Mouse (Mus musculus) C2C12 (cell line): ENCODE data around the gene Ubash3a. TPM values are rescaled to one million over a fixed set of nuclear protein-coding genes. Genes with fewer than 3 reads are reported as not detected.

ENCODE experiments used
- H3K27me3 ChIP-seq: one replicate; pipeline ENCODE4 v1.6.1; 2011; ENCODE audit not compliant: control insufficient read depth, insufficient read depth, insufficient read length
- H3K36me3 ChIP-seq: one replicate; pipeline ENCODE4 v1.6.1; 2011; ENCODE audit not compliant: control insufficient read depth, insufficient read depth
- H3K4me3 ChIP-seq: one replicate; pipeline ENCODE4 v1.5.1; 2011; ENCODE audit warnings: mild to moderate bottlenecking, control low read depth; ENCODE audit not compliant: poor library complexity, insufficient read depth, severe bottlenecking
- H3K79me2 ChIP-seq: one replicate; pipeline ENCODE4 v1.6.1; 2011; ENCODE audit not compliant: control insufficient read depth, insufficient read depth
- H3K79me3 ChIP-seq: one replicate; pipeline ENCODE4 v1.6.1; 2011; ENCODE audit warnings: low read depth, control low read depth
- H3ac ChIP-seq: one replicate; pipeline ENCODE3; 2011; ENCODE audit warnings: low read depth; ENCODE audit not compliant: control insufficient read depth, insufficient read length
- CEBPB ChIP-seq: IDR thresholded peaks from one replicate; pipeline ENCODE4 v1.6.1; 2011; ENCODE audit warnings: low read depth, mild to moderate bottlenecking, control low read depth, moderate library complexity
- CTCF ChIP-seq: IDR thresholded peaks from one replicate; pipeline ENCODE4 v1.5.1; 2011; ENCODE audit not compliant: control insufficient read depth, insufficient read depth, insufficient read length
- FOSL1 ChIP-seq: IDR thresholded peaks from one replicate; pipeline ENCODE4 v1.8.0; 2011; ENCODE audit warnings: mild to moderate bottlenecking, low read length; ENCODE audit not compliant: poor library complexity, insufficient read depth, severe bottlenecking
- MAX ChIP-seq: IDR thresholded peaks from one replicate; pipeline ENCODE4 v1.6.1; 2011; ENCODE audit warnings: mild to moderate bottlenecking, control low read depth
- MYOD1 ChIP-seq: IDR thresholded peaks from one replicate; pipeline ENCODE4 v1.6.1; 2011; ENCODE audit warnings: low read depth; ENCODE audit not compliant: control insufficient read depth, insufficient read length
- MYOG ChIP-seq: IDR thresholded peaks from one replicate; pipeline ENCODE4 v1.6.1; 2011; ENCODE audit not compliant: control insufficient read depth, insufficient read length; ENCODE audit errors: extremely low read depth
- USF1 ChIP-seq: IDR thresholded peaks from one replicate; pipeline ENCODE4 v1.6.1; 2011; ENCODE audit warnings: low read depth, mild to moderate bottlenecking, control low read depth, moderate library complexity
- polyA plus RNA-seq: library from polyadenylated mRNA; unstranded; fragments of >200 nt; fragmentation: generic; extraction: Trizol; gene quantifications from one replicate; pipeline ENCODE4 v1.2.1, GENCODE M21; 2012; ENCODE audit warnings: missing spikeins

Gene Ubash3a
- polyA plus RNA-seq, 1 experiment: not detected

GRCm38 (mm10) chr17:31264372-31264771 lies 56.7 kb downstream of the Ubash3a start:
- Histone ChIP-seq H3K79me2 (no peaks in the 10 kb centered on the region), H3ac (no peak overlapping the region), H3K79me3 (no peaks in the 10 kb centered on the region), H3K36me3 (no peaks in the 10 kb centered on the region), H3K4me3 (no peak overlapping the region), H3K27me3 (peaks cover 25% of the 10 kb centered on the region)
- no peak for TF ChIP-seq CTCF
- no peak for TF ChIP-seq FOSL1
- no peak for TF ChIP-seq MAX
- TF ChIP-seq MYOD1: no peak

DNA sequence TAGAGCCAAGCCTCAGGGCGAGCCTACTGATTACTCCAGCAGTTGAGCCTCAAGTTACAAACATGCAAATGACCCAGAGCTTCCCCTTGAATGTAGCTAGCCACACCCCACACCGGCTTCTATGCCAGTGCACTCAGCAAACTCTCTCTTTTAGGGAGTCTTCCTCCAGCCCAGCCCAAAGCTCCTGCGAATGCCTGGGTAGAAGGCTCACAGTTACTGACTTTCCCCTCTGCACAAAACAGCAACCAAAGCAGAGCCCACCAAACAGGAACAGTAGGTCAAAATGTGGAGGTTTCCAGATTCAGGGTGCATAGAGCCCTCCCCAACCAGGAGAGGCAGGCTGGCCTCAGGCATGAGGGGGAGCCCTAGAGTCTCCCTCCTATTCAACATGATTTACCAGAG lies 57.5 kb downstream of the Ubash3a start:
- no peaks in the 10 kb centered on the region for H3K36me3 ChIP-seq
- no peak for TF ChIP-seq CTCF
- no peak for TF ChIP-seq MYOD1
- TF ChIP-seq FOSL1: no peak
- no peak for TF ChIP-seq MYOG
- H3K79me2 ChIP-seq: no peaks in the 10 kb centered on the region

DNA sequence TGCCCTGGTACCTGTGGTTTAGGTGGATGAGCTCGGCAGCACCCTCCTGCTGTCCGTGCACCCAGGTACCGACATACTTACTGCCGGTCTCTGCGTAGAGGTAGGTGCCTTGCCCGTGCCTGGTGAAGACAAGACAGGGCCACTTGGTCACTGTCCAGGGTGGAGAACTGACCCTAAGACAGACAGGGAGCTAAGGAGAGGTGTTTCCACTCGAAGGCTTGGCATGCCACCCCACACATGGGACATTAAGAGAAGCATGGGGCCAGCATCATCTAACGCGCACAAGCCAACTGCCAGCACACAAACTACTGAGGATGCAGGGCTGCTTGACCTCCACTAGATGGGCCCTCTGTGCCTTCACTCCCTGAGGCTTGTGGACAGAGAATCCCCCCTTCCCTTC lies 58.2 kb downstream of the Ubash3a start:
- TF ChIP-seq USF1 (no peak), CTCF (no peak), MYOG (no peak), FOSL1 (no peak), MAX (no peak), CEBPB (no peak), MYOD1 (no peak)

More for the DNA sequence above, 57.5 kb downstream of the Ubash3a start:
- Histone ChIP-seq H3ac (no peak overlapping the region), H3K79me3 (no peaks in the 10 kb centered on the region), H3K4me3 (no peak overlapping the region), H3K27me3 (peaks cover 25% of the 10 kb centered on the region)

DNA sequence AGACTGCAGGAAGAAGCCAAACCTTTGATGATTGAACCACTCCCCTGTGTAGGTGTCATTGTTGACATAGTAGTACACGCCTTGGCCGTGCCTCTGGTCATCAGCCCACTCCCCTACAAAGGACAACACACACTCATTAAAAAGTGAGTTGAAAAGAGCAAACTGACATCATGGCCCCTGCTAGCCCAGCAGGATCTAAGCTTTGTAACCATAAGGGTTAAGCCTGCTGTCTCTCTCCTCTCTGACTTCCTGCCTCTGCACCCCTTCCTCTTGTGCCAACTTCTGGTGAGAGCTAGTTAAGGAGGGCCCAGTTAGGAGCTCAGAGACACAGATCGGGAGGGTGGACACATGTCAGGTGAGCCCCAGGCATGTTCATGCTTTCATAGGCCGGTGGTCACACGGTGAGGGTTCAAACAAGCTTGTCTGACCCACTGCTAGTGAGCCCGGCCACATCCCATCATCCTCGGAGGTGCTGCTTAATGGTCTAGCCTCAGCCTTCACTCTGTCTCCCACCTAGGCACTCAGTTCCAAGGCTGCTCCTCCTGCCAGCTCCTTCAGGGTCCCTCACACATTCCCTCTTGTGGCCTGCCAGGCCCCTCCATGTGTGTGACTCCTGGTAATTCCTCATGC lies 58.8 kb downstream of the Ubash3a start:
- Histone ChIP-seq H3K27me3 (peaks cover 23% of the 10 kb centered on the region), H3ac (no peak overlapping the region), H3K79me3 (no peaks in the 10 kb centered on the region), H3K4me3 (no peak overlapping the region), H3K36me3 (no peaks in the 10 kb centered on the region), H3K79me2 (no peaks in the 10 kb centered on the region)
- TF ChIP-seq CTCF: no peak
- TF ChIP-seq CEBPB: no peak
- no peak for TF ChIP-seq MYOD1
- no peak for TF ChIP-seq USF1

More for the DNA sequence above, 58.2 kb downstream of the Ubash3a start:
- Histone ChIP-seq H3K36me3 (no peaks in the 10 kb centered on the region), H3K27me3 (peaks cover 25% of the 10 kb centered on the region), H3ac (no peak overlapping the region), H3K79me2 (no peaks in the 10 kb centered on the region), H3K4me3 (no peak overlapping the region), H3K79me3 (no peaks in the 10 kb centered on the region)

DNA sequence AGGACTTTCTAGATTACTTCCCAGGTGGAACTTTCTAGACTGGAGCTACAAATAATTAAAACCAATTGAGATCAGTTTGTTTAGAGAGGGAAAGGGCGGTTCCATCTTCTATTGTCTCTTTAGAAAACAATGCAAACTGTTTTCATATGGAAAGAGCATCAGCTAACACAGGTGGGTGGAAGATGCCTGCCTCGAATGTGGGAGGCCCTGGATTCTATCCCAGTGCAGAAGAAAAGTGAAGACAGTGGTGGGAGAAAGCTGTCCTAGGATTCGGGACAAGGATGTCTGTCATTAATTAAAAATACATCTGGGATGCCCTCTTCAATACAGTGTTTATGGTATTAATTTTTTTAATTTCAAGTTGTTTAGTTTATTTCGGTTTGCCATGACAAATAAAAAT lies 59.5 kb downstream of the Ubash3a start:
- H3ac ChIP-seq: no peak overlapping the region
- H3K36me3 ChIP-seq: no peaks in the 10 kb centered on the region
- H3K79me3 ChIP-seq: no peaks in the 10 kb centered on the region
- TF ChIP-seq CTCF (no peak), MYOG (no peak), USF1 (no peak)
- H3K27me3 ChIP-seq: peaks cover 17% of the 10 kb centered on the region
- H3K79me2 ChIP-seq: no peaks in the 10 kb centered on the region
- H3K4me3 ChIP-seq: no peak overlapping the region

DNA sequence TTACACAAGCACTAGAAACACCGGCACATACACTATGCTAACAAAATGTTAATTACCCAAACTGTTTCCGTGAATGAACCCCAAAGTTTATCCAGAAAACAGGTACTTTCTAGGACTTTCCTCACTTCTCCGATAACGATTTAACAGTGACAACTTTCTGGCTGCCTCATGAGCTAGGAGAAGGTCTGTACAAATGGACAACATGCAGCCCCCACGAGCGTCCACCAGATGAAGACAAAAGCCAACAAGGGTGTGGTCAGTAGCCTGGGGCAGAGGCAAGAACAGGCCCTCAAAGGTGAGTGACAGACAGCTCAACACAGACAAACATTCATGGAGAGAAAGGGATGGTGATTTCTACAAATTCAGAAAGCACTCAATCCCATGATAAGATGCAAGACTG lies 59.9 kb downstream of the Ubash3a start:
- Histone ChIP-seq H3ac (no peak overlapping the region), H3K36me3 (no peaks in the 10 kb centered on the region), H3K79me3 (no peaks in the 10 kb centered on the region), H3K27me3 (peaks cover 17% of the 10 kb centered on the region), H3K4me3 (no peak overlapping the region), H3K79me2 (no peaks in the 10 kb centered on the region)
- no peak for TF ChIP-seq MAX
- no peak for TF ChIP-seq CEBPB
- TF ChIP-seq USF1: no peak
- no peak for TF ChIP-seq MYOD1
- no peak for TF ChIP-seq MYOG
- TF ChIP-seq FOSL1: no peak
- TF ChIP-seq CTCF: no peak
